Mouse (Mus musculus): ENCODE measurements around the gene S1pr4. TPM values are rescaled to one million over a fixed set of nuclear protein-coding genes. Genes with fewer than 3 reads are reported as not detected.

S1pr4 gene
- polyA plus RNA-seq (2012; rRNA removed), result 0.04 and 0.13 TPM in 2 replicates

- H3K4me3 ChIP-seq (ENCODE audit: control insufficient read depth, low read depth, low read length), result no peak within 1 kb of the TSS
- TF ChIP-seq POLR2A (IDR thresholded peaks at IDR 0.05; ENCODE audit: control insufficient read depth, low read depth, low read length) (no peak), CTCF (IDR thresholded peaks at IDR 0.05; ENCODE audit: control insufficient read depth, insufficient read depth, insufficient replicate concordance, low read depth, low read length) (no peak)
- no peak within 1 kb of the TSS for H3K27ac ChIP-seq (ENCODE audit: control insufficient read depth, insufficient read depth, low read depth, low read length)
- no peaks in the 10 kb centered on the region for H3K36me3 ChIP-seq (ENCODE audit: control insufficient read depth, insufficient read depth, low read length)
- H3K4me1 ChIP-seq (ENCODE audit: control insufficient read depth, insufficient read depth, low read length), result peaks cover 12% of the 10 kb centered on the region
- H3K27me3 ChIP-seq (ENCODE audit: control insufficient read depth, insufficient read depth, low read length), result no peaks in the 10 kb centered on the region
Measured at GRCm38 (mm10) chr10:81500032-81500431, at the start of gene S1pr4. TSS of gene S1pr4 (minus strand) at chr10:81500132.

- Histone ChIP-seq H3K27me3 (ENCODE audit: control insufficient read depth, insufficient read depth, low read length) (no peaks in the 10 kb centered on the region), H3K36me3 (ENCODE audit: control insufficient read depth, insufficient read depth, low read length) (no peaks in the 10 kb centered on the region), H3K4me3 (ENCODE audit: control insufficient read depth, low read depth, low read length) (no peak overlapping the region), H3K4me1 (ENCODE audit: control insufficient read depth, insufficient read depth, low read length) (peaks cover 14% of the 10 kb centered on the region), H3K27ac (ENCODE audit: control insufficient read depth, insufficient read depth, low read depth, low read length) (no peak overlapping the region)
- TF ChIP-seq POLR2A (IDR thresholded peaks at IDR 0.05; ENCODE audit: control insufficient read depth, low read depth, low read length) (no peak), CTCF (IDR thresholded peaks at IDR 0.05; ENCODE audit: control insufficient read depth, insufficient read depth, insufficient replicate concordance, low read depth, low read length) (no peak)
Measured at GRCm38 (mm10) chr10:81548944-81549343, 49.0 kb upstream of the S1pr4 start.

- Histone ChIP-seq H3K36me3 (ENCODE audit: control insufficient read depth, insufficient read depth, low read length) (no peaks in the 10 kb centered on the region), H3K27me3 (ENCODE audit: control insufficient read depth, insufficient read depth, low read length) (no peaks in the 10 kb centered on the region), H3K4me1 (ENCODE audit: control insufficient read depth, insufficient read depth, low read length) (peaks cover 15% of the 10 kb centered on the region), H3K27ac (ENCODE audit: control insufficient read depth, insufficient read depth, low read depth, low read length) (no peak overlapping the region), H3K4me3 (ENCODE audit: control insufficient read depth, low read depth, low read length) (no peak overlapping the region)
- TF ChIP-seq POLR2A (IDR thresholded peaks at IDR 0.05; ENCODE audit: control insufficient read depth, low read depth, low read length) (no peak), CTCF (IDR thresholded peaks at IDR 0.05; ENCODE audit: control insufficient read depth, insufficient read depth, insufficient replicate concordance, low read depth, low read length) (no peak)
Measured at GRCm38 (mm10) chr10:81546788-81547571, 47.0 kb upstream of the S1pr4 start.

- H3K4me3 ChIP-seq (ENCODE audit: control insufficient read depth, low read depth, low read length), result no peak overlapping the region
- H3K27ac ChIP-seq (ENCODE audit: control insufficient read depth, insufficient read depth, low read depth, low read length), result no peak overlapping the region
- H3K4me1 ChIP-seq (ENCODE audit: control insufficient read depth, insufficient read depth, low read length), result peaks cover 10% of the 10 kb centered on the region
- H3K36me3 ChIP-seq (ENCODE audit: control insufficient read depth, insufficient read depth, low read length), result no peaks in the 10 kb centered on the region
- no peaks in the 10 kb centered on the region for H3K27me3 ChIP-seq (ENCODE audit: control insufficient read depth, insufficient read depth, low read length)
- no peak for TF ChIP-seq POLR2A (IDR thresholded peaks at IDR 0.05; ENCODE audit: control insufficient read depth, low read depth, low read length)
- TF ChIP-seq CTCF (IDR thresholded peaks at IDR 0.05; ENCODE audit: control insufficient read depth, insufficient read depth, insufficient replicate concordance, low read depth, low read length), result no peak
Measured at GRCm38 (mm10) chr10:81546332-81546731, 46.4 kb upstream of the S1pr4 start.

- peak within 1 kb of the TSS; percentile 86 for H3K27ac ChIP-seq (ENCODE audit: control insufficient read depth, insufficient read depth, low read depth, low read length)
- peaks cover 9% of the 10 kb centered on the region for H3K4me1 ChIP-seq (ENCODE audit: control insufficient read depth, insufficient read depth, low read length)
- H3K27me3 ChIP-seq (ENCODE audit: control insufficient read depth, insufficient read depth, low read length), result no peaks in the 10 kb centered on the region
- H3K36me3 ChIP-seq (ENCODE audit: control insufficient read depth, insufficient read depth, low read length), result no peaks in the 10 kb centered on the region
- H3K4me3 ChIP-seq (ENCODE audit: control insufficient read depth, low read depth, low read length), result peak within 1 kb of the TSS; percentile 86
- peak; percentile 44; the same call in 1 of the 2 replicates for TF ChIP-seq POLR2A (IDR thresholded peaks at IDR 0.05; ENCODE audit: control insufficient read depth, low read depth, low read length)
- TF ChIP-seq CTCF (IDR thresholded peaks at IDR 0.05; ENCODE audit: control insufficient read depth, insufficient read depth, insufficient replicate concordance, low read depth, low read length), result no peak
Measured at GRCm38 (mm10) chr10:81545161-81545747, 45.3 kb upstream of the S1pr4 start, which contains the start of gene Gna11. TSS of gene Gna11 (minus strand) at chr10:81545190.

- H3K27ac ChIP-seq (ENCODE audit: control insufficient read depth, insufficient read depth, low read depth, low read length), result peak overlapping the region; percentile 86
- no peaks in the 10 kb centered on the region for H3K27me3 ChIP-seq (ENCODE audit: control insufficient read depth, insufficient read depth, low read length)
- peak overlapping the region; percentile 86 for H3K4me3 ChIP-seq (ENCODE audit: control insufficient read depth, low read depth, low read length)
- peaks cover 9% of the 10 kb centered on the region for H3K4me1 ChIP-seq (ENCODE audit: control insufficient read depth, insufficient read depth, low read length)
- H3K36me3 ChIP-seq (ENCODE audit: control insufficient read depth, insufficient read depth, low read length), result no peaks in the 10 kb centered on the region
- no peak for TF ChIP-seq CTCF (IDR thresholded peaks at IDR 0.05; ENCODE audit: control insufficient read depth, insufficient read depth, insufficient replicate concordance, low read depth, low read length)
- no peak; the same call in 1 of the 2 replicates for TF ChIP-seq POLR2A (IDR thresholded peaks at IDR 0.05; ENCODE audit: control insufficient read depth, low read depth, low read length)
Measured at GRCm38 (mm10) chr10:81544296-81545160, 44.6 kb upstream of the S1pr4 start.
